Mouse (Mus musculus): Measurements from ENCODE around the gene Ndrg3. TPM values are rescaled to one million over a fixed set of nuclear protein-coding genes. Genes with fewer than 3 reads are reported as not detected.
A peak's percentile ranks its signal among the peaks of the same experiment; 100 is the strongest.
"Not testable (repeated sequence)": the region's sequence is repeated elsewhere in the genome, so short reads cannot be mapped to it uniquely, and the experiment has no call there.

The Ndrg3 gene
- polyA plus RNA-seq, 1 experiment from 2014 or later: 90.3 TPM

- ATAC-seq (ENCODE audit: low FRiP score): no peak
- Histone ChIP-seq H3K9me3 (no peaks in the 10 kb centered on the region), H3K27ac (no peak overlapping the region), H3K9ac (no peak overlapping the region), H3K27me3 (no peaks in the 10 kb centered on the region), H3K4me1 (replicated peaks) (no peaks in the 10 kb centered on the region), H3K4me3 (no peak overlapping the region), H3K36me3 (no peaks in the 10 kb centered on the region), H3K4me2 (no peak overlapping the region)
- WGBS: 33% methylated on average over 6 of the region's 6 CpGs
Observed at GRCm38 (mm10) chr2:156904976-156905717, 86.7 kb downstream of the Ndrg3 start.

GRCm38 (mm10) chr2:156903367-156903766, 88.5 kb downstream of the Ndrg3 start:
- H3K36me3 ChIP-seq: no peaks in the 10 kb centered on the region
- H3K9me3 ChIP-seq: no peaks in the 10 kb centered on the region
- H3K9ac ChIP-seq: no peak overlapping the region
- H3K4me1 ChIP-seq (replicated peaks): no peaks in the 10 kb centered on the region
- no peak overlapping the region for H3K27ac ChIP-seq
- no peak overlapping the region for H3K4me3 ChIP-seq
- WGBS: 30% methylated on average over 2 of the region's 2 CpGs
- no peak for ATAC-seq (ENCODE audit: low FRiP score)
- H3K27me3 ChIP-seq: no peaks in the 10 kb centered on the region
- H3K4me2 ChIP-seq: no peak overlapping the region

- 78% methylated on average over 3 of the region's 4 CpGs for WGBS
- H3K9me3 ChIP-seq; H3K4me2 ChIP-seq; H3K9ac ChIP-seq; H3K4me3 ChIP-seq; H3K4me1 ChIP-seq (replicated peaks); H3K36me3 ChIP-seq; ATAC-seq (ENCODE audit: low FRiP score); H3K27me3 ChIP-seq; H3K27ac ChIP-seq: not testable (repeated sequence)
Observed at GRCm38 (mm10) chr2:156902411-156902810, 89.4 kb downstream of the Ndrg3 start.

GRCm38 (mm10) chr2:156901883-156902282, 90.0 kb downstream of the Ndrg3 start:
- H3K4me1 ChIP-seq (replicated peaks): no peaks in the 10 kb centered on the region
- H3K4me3 ChIP-seq: no peak overlapping the region
- H3K27me3 ChIP-seq: no peaks in the 10 kb centered on the region
- no peak overlapping the region for H3K4me2 ChIP-seq
- H3K27ac ChIP-seq: no peak overlapping the region
- H3K9me3 ChIP-seq: no peaks in the 10 kb centered on the region
- ATAC-seq (ENCODE audit: low FRiP score): no peak
- H3K9ac ChIP-seq: no peak overlapping the region
- 78% methylated on average over 6 of the region's 6 CpGs for WGBS
- H3K36me3 ChIP-seq: no peaks in the 10 kb centered on the region

- Histone ChIP-seq H3K27me3 (no peaks in the 10 kb centered on the region), H3K27ac (no peak overlapping the region), H3K36me3 (no peaks in the 10 kb centered on the region), H3K4me3 (no peak overlapping the region), H3K9me3 (no peaks in the 10 kb centered on the region), H3K9ac (no peak overlapping the region), H3K4me1 (replicated peaks) (no peaks in the 10 kb centered on the region; the same call in 1 of the 2 replicates), H3K4me2 (no peak overlapping the region)
- no peak for ATAC-seq (ENCODE audit: low FRiP score)
- WGBS: 80% methylated on average over 2 of the region's 2 CpGs
Observed at GRCm38 (mm10) chr2:156901344-156901743, 90.5 kb downstream of the Ndrg3 start.

GRCm38 (mm10) chr2:156899184-156899583, 92.7 kb downstream of the Ndrg3 start:
- WGBS: 79% methylated on average over 4 of the region's 4 CpGs
- no peaks in the 10 kb centered on the region for H3K36me3 ChIP-seq

GRCm38 (mm10) chr2:156898374-156898773, 93.5 kb downstream of the Ndrg3 start:
- no peak overlapping the region for H3K9ac ChIP-seq
- no peak for ATAC-seq (ENCODE audit: low FRiP score)
- H3K36me3 ChIP-seq: no peaks in the 10 kb centered on the region
- H3K4me2 ChIP-seq: no peak overlapping the region
- H3K4me1 ChIP-seq (replicated peaks): no peaks in the 10 kb centered on the region; the same call in 1 of the 2 replicates
- 74% methylated on average over 4 of the region's 4 CpGs for WGBS
- no peak overlapping the region for H3K27ac ChIP-seq
- no peak overlapping the region for H3K4me3 ChIP-seq
- no peaks in the 10 kb centered on the region for H3K27me3 ChIP-seq
- H3K9me3 ChIP-seq: no peaks in the 10 kb centered on the region

More at GRCm38 (mm10) chr2:156899184-156899583, 92.7 kb downstream of the Ndrg3 start:
- no peak for ATAC-seq (ENCODE audit: low FRiP score)
- Histone ChIP-seq H3K9ac (no peak overlapping the region), H3K27me3 (no peaks in the 10 kb centered on the region), H3K4me2 (no peak overlapping the region), H3K4me3 (no peak overlapping the region), H3K4me1 (replicated peaks) (no peaks in the 10 kb centered on the region; the same call in 1 of the 2 replicates), H3K27ac (no peak overlapping the region), H3K9me3 (no peaks in the 10 kb centered on the region)

GRCm38 (mm10) chr2:156897034-156897433, 94.8 kb downstream of the Ndrg3 start:
- no peak overlapping the region for H3K9ac ChIP-seq
- ATAC-seq (ENCODE audit: low FRiP score): no peak
- H3K4me2 ChIP-seq: no peak overlapping the region
- no peak overlapping the region for H3K27ac ChIP-seq
- no peak overlapping the region for H3K4me3 ChIP-seq
- peaks cover 10% of the 10 kb centered on the region for H3K4me1 ChIP-seq (replicated peaks)
- no peaks in the 10 kb centered on the region for H3K27me3 ChIP-seq
- H3K36me3 ChIP-seq: no peaks in the 10 kb centered on the region
- WGBS: 90% methylated on average over 9 of the region's 9 CpGs
- H3K9me3 ChIP-seq: no peaks in the 10 kb centered on the region

GRCm38 (mm10) chr2:156896384-156896914, 95.4 kb downstream of the Ndrg3 start:
- ATAC-seq (ENCODE audit: low FRiP score): no peak
- no peaks in the 10 kb centered on the region for H3K36me3 ChIP-seq
- no peak overlapping the region for H3K4me3 ChIP-seq
- H3K27ac ChIP-seq: no peak overlapping the region
- no peaks in the 10 kb centered on the region for H3K9me3 ChIP-seq
- no peak overlapping the region for H3K9ac ChIP-seq
- H3K27me3 ChIP-seq: no peaks in the 10 kb centered on the region
- 76% methylated on average over 9 of the region's 9 CpGs for WGBS
- H3K4me2 ChIP-seq: no peak overlapping the region
- peaks cover 14% of the 10 kb centered on the region for H3K4me1 ChIP-seq (replicated peaks)

- Histone ChIP-seq H3K27ac (no peak overlapping the region), H3K9me3 (no peaks in the 10 kb centered on the region), H3K9ac (no peak overlapping the region), H3K4me3 (no peak overlapping the region), H3K36me3 (no peaks in the 10 kb centered on the region), H3K4me2 (no peak overlapping the region), H3K27me3 (no peaks in the 10 kb centered on the region), H3K4me1 (replicated peaks) (peaks cover 14% of the 10 kb centered on the region)
- WGBS: 87% methylated on average over 15 of the region's 15 CpGs
- ATAC-seq (ENCODE audit: low FRiP score): no peak
Observed at GRCm38 (mm10) chr2:156894496-156895265, 97.2 kb downstream of the Ndrg3 start.

- H3K4me1 ChIP-seq (replicated peaks): peaks cover 14% of the 10 kb centered on the region
- 62% methylated on average over 6 of the region's 6 CpGs for WGBS
- H3K4me2 ChIP-seq: no peak overlapping the region
- H3K36me3 ChIP-seq: no peaks in the 10 kb centered on the region
- ATAC-seq (ENCODE audit: low FRiP score): no peak
- no peak overlapping the region; the same call in 1 of the 2 replicates for H3K27ac ChIP-seq
- no peak overlapping the region for H3K9ac ChIP-seq
- H3K27me3 ChIP-seq: no peaks in the 10 kb centered on the region
- no peaks in the 10 kb centered on the region for H3K9me3 ChIP-seq
- no peak overlapping the region for H3K4me3 ChIP-seq
Observed at GRCm38 (mm10) chr2:156892821-156893220, 99.0 kb downstream of the Ndrg3 start.

GRCm38 (mm10) chr2:156892240-156892639, 99.6 kb downstream of the Ndrg3 start:
- WGBS: 17% methylated on average over 3 of the region's 3 CpGs
- Histone ChIP-seq H3K4me1 (replicated peaks) (peaks cover 14% of the 10 kb centered on the region), H3K36me3 (no peaks in the 10 kb centered on the region), H3K27me3 (no peaks in the 10 kb centered on the region), H3K9ac (no peak overlapping the region), H3K4me3 (no peak overlapping the region), H3K27ac (no peak overlapping the region; the same call in 1 of the 2 replicates), H3K4me2 (no peak overlapping the region), H3K9me3 (no peaks in the 10 kb centered on the region)
- 0 out of 2 replicates have a peak, but pooled peaks have one; percentile 57 for ATAC-seq (ENCODE audit: low FRiP score)
